Mouse (Mus musculus): ENCODE measurements around the gene D430041D05Rik. TPM values are rescaled to one million over a fixed set of nuclear protein-coding genes. Genes with fewer than 3 reads are reported as not detected.

Gene D430041D05Rik
- polyA plus RNA-seq, 1 experiment from 2014 or later: 0.22 TPM

DNA sequence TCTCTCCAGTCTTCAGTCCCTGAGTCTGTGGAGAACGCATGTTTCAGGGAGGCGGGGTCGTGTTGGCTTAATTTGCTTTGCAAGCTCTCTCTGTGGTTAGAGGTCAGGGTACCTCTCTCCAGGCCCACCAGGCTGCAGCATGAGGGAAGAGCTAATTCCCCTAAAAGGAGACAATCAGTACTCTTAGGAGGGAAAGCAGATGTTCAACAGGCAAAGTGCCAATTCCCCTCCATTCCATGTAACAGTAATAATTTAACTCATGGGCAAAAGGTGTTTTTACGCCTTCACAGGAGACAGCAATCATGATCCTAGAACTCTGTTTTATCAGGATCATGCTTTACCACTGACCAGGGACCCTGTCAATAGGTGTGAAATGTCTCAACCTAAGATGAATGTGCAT, 103.7 kb downstream of the D430041D05Rik start:
- no peaks in the 10 kb centered on the region for H3K27me3 ChIP-seq (ENCODE audit: control insufficient read depth, insufficient read depth, low read length)
- H3K9me3 ChIP-seq (ENCODE audit: control insufficient read depth, low read depth, low read length): no peaks in the 10 kb centered on the region
- H3K9ac ChIP-seq (replicated peaks; ENCODE audit: low read depth, low read length): no peak overlapping the region
- no peak overlapping the region for H3K4me3 ChIP-seq (ENCODE audit: low read depth, low read length)
- H3K36me3 ChIP-seq (ENCODE audit: control insufficient read depth, insufficient read depth, low read length): no peaks in the 10 kb centered on the region
- no peaks in the 10 kb centered on the region for H3K4me1 ChIP-seq (ENCODE audit: control insufficient read depth, insufficient read depth, low read length)
- H3K4me2 ChIP-seq (replicated peaks; ENCODE audit: low read depth, low read length): no peak overlapping the region
- no peak overlapping the region for H3K27ac ChIP-seq (ENCODE audit: low read length)
- WGBS: 40% methylated on average over 4 of the region's 4 CpGs
- ATAC-seq (ENCODE audit: insufficient number of reproducible peaks, insufficient read depth, low FRiP score, low read depth): 0 out of 2 replicates have a peak, but pooled peaks have one; percentile 33

DNA sequence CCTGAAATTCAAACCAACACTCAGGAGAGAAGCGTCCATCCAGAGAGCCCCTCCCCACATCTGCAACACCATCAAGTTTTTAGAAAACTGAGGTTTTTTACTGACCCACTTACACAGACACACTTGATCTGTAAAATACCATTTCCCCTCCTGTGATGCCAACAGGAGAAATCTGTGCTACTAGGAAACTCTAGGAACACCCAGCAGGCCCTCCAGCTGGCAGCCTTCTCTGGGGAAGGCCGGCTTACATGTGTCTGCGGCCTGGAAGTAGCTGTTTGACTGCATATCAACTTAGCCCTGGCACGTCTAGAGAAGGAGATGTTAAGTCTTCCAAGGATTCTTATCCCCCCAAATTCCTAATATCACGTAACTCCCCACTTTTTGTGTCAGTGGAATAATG, 105.1 kb downstream of the D430041D05Rik start:
- H3K4me1 ChIP-seq (ENCODE audit: control insufficient read depth, insufficient read depth, low read length): no peaks in the 10 kb centered on the region
- no peaks in the 10 kb centered on the region for H3K27me3 ChIP-seq (ENCODE audit: control insufficient read depth, insufficient read depth, low read length)
- no peak overlapping the region for H3K9ac ChIP-seq (replicated peaks; ENCODE audit: low read depth, low read length)

GRCm38 (mm10) chr2:104299912-104300311, 110.9 kb downstream of the D430041D05Rik start:
- Histone ChIP-seq H3K9ac (replicated peaks; ENCODE audit: low read depth, low read length) (no peak overlapping the region), H3K9me3 (ENCODE audit: control insufficient read depth, low read depth, low read length) (no peaks in the 10 kb centered on the region), H3K27ac (ENCODE audit: low read length) (no peak overlapping the region), H3K4me1 (ENCODE audit: control insufficient read depth, insufficient read depth, low read length) (no peaks in the 10 kb centered on the region), H3K4me3 (ENCODE audit: low read depth, low read length) (no peak overlapping the region), H3K36me3 (ENCODE audit: control insufficient read depth, insufficient read depth, low read length) (no peaks in the 10 kb centered on the region), H3K27me3 (ENCODE audit: control insufficient read depth, insufficient read depth, low read length) (no peaks in the 10 kb centered on the region), H3K4me2 (replicated peaks; ENCODE audit: low read depth, low read length) (no peak overlapping the region)
- no peak for ATAC-seq (ENCODE audit: insufficient number of reproducible peaks, insufficient read depth, low FRiP score, low read depth)
- WGBS: 44% methylated on average over 1 of the region's 1 CpGs

More for the DNA sequence above, 105.1 kb downstream of the D430041D05Rik start:
- no peaks in the 10 kb centered on the region for H3K36me3 ChIP-seq (ENCODE audit: control insufficient read depth, insufficient read depth, low read length)
- H3K4me3 ChIP-seq (ENCODE audit: low read depth, low read length): no peak overlapping the region
- H3K27ac ChIP-seq (ENCODE audit: low read length): no peak overlapping the region
- ATAC-seq (ENCODE audit: insufficient number of reproducible peaks, insufficient read depth, low FRiP score, low read depth): no peak
- WGBS: 68% methylated on average over 5 of the region's 5 CpGs
- no peak overlapping the region for H3K4me2 ChIP-seq (replicated peaks; ENCODE audit: low read depth, low read length)
- H3K9me3 ChIP-seq (ENCODE audit: control insufficient read depth, low read depth, low read length): no peaks in the 10 kb centered on the region

GRCm38 (mm10) chr2:104299160-104299559, 111.7 kb downstream of the D430041D05Rik start:
- Histone ChIP-seq H3K4me2 (replicated peaks; ENCODE audit: low read depth, low read length) (no peak overlapping the region), H3K9me3 (ENCODE audit: control insufficient read depth, low read depth, low read length) (no peaks in the 10 kb centered on the region), H3K4me3 (ENCODE audit: low read depth, low read length) (no peak overlapping the region), H3K4me1 (ENCODE audit: control insufficient read depth, insufficient read depth, low read length) (no peaks in the 10 kb centered on the region), H3K27ac (ENCODE audit: low read length) (no peak overlapping the region), H3K27me3 (ENCODE audit: control insufficient read depth, insufficient read depth, low read length) (no peaks in the 10 kb centered on the region), H3K9ac (replicated peaks; ENCODE audit: low read depth, low read length) (no peak overlapping the region), H3K36me3 (ENCODE audit: control insufficient read depth, insufficient read depth, low read length) (no peaks in the 10 kb centered on the region)
- ATAC-seq (ENCODE audit: insufficient number of reproducible peaks, insufficient read depth, low FRiP score, low read depth): peak; percentile 56; the same call in 1 of the 2 replicates
- 11% methylated on average over 7 of the region's 7 CpGs for WGBS

DNA sequence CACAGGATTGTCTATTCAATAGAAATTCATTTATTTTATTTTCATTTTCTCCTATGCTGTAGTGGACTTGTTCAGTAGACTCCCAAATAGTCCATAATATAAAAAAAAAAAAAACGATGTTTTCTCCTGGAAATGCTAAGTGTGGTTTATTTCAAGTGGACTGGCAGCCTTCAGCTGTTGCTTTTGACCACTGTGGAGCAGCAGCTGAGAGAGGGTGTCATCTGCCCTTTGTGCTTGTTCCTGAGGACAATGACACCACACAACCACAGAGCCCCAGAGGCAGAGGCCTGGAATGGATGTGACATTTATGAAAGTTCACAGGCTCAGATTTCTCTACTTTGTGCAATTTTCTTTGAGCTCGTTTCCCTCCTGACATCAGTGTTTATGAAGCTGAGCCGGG, 124.0 kb downstream of the D430041D05Rik start:
- ATAC-seq (ENCODE audit: insufficient number of reproducible peaks, insufficient read depth, low FRiP score, low read depth): no peak
- H3K27ac ChIP-seq (ENCODE audit: low read length): no peak overlapping the region
- H3K9me3 ChIP-seq (ENCODE audit: control insufficient read depth, low read depth, low read length): no peaks in the 10 kb centered on the region
- H3K9ac ChIP-seq (replicated peaks; ENCODE audit: low read depth, low read length): no peak overlapping the region
- H3K4me3 ChIP-seq (ENCODE audit: low read depth, low read length): no peak overlapping the region
- no peaks in the 10 kb centered on the region for H3K36me3 ChIP-seq (ENCODE audit: control insufficient read depth, insufficient read depth, low read length)
- H3K27me3 ChIP-seq (ENCODE audit: control insufficient read depth, insufficient read depth, low read length): no peaks in the 10 kb centered on the region
- no peak overlapping the region for H3K4me2 ChIP-seq (replicated peaks; ENCODE audit: low read depth, low read length)
- no peaks in the 10 kb centered on the region for H3K4me1 ChIP-seq (ENCODE audit: control insufficient read depth, insufficient read depth, low read length)
- WGBS: 76% methylated on average over 3 of the region's 3 CpGs

DNA sequence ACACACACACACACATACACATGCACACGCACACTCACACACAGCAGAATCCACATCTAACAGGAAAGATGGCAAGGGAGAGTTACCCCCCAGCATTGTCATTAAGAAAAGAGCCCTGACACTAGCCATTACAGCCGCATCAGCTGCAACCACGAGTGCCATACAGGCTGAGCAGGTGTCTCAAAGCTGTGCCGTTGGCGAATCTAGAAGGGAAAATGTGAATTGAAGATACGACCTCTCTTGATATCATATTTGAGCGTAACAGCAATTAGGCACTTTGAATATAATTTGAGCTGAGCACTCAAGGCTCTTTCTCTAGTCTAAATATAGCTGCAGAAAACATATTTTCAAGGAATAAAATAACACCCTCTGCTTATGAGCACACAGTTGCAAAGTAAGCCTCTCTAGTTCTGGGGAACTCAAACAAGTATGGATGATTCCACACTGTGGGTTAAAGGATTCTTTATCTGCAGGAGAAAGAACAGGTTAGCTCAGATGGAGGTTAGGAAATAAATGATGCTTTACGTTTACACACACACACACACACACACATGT, 127.3 kb downstream of the D430041D05Rik start:
- Histone ChIP-seq H3K27ac (ENCODE audit: low read length) (no peak overlapping the region), H3K4me2 (replicated peaks; ENCODE audit: low read depth, low read length) (no peak overlapping the region), H3K4me1 (ENCODE audit: control insufficient read depth, insufficient read depth, low read length) (no peaks in the 10 kb centered on the region), H3K9me3 (ENCODE audit: control insufficient read depth, low read depth, low read length) (no peaks in the 10 kb centered on the region), H3K27me3 (ENCODE audit: control insufficient read depth, insufficient read depth, low read length) (no peaks in the 10 kb centered on the region), H3K4me3 (ENCODE audit: low read depth, low read length) (no peak overlapping the region), H3K9ac (replicated peaks; ENCODE audit: low read depth, low read length) (no peak overlapping the region), H3K36me3 (ENCODE audit: control insufficient read depth, insufficient read depth, low read length) (no peaks in the 10 kb centered on the region)
- ATAC-seq (ENCODE audit: insufficient number of reproducible peaks, insufficient read depth, low FRiP score, low read depth): no peak
- 89% methylated on average over 8 of the region's 8 CpGs for WGBS

DNA sequence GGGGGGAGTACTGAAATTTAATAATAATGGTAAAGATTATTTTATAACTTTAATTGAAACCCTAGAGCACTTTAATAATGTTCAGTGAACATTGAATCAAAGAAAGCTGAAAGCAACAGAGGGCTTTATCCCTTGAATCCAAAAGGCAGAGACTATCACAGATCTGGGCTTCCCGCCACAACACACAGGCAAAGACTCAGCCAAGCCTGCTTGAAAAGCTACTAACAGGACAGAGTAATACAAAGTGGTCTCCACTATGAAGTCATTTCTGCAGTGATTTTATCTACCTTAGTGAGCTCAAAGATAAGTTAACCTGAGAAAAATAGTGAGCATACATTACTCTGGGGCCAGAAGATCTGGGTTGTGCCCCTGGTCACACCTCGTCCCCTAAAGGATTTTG, 128.0 kb downstream of the D430041D05Rik start:
- H3K36me3 ChIP-seq (ENCODE audit: control insufficient read depth, insufficient read depth, low read length): no peaks in the 10 kb centered on the region
- no peak overlapping the region for H3K4me3 ChIP-seq (ENCODE audit: low read depth, low read length)
- WGBS: 83% methylated on average over 2 of the region's 2 CpGs
- no peaks in the 10 kb centered on the region for H3K9me3 ChIP-seq (ENCODE audit: control insufficient read depth, low read depth, low read length)
- no peak overlapping the region for H3K27ac ChIP-seq (ENCODE audit: low read length)
- H3K4me1 ChIP-seq (ENCODE audit: control insufficient read depth, insufficient read depth, low read length): no peaks in the 10 kb centered on the region
- no peak for ATAC-seq (ENCODE audit: insufficient number of reproducible peaks, insufficient read depth, low FRiP score, low read depth)
- no peak overlapping the region for H3K9ac ChIP-seq (replicated peaks; ENCODE audit: low read depth, low read length)
- no peaks in the 10 kb centered on the region for H3K27me3 ChIP-seq (ENCODE audit: control insufficient read depth, insufficient read depth, low read length)
- H3K4me2 ChIP-seq (replicated peaks; ENCODE audit: low read depth, low read length): no peak overlapping the region

DNA sequence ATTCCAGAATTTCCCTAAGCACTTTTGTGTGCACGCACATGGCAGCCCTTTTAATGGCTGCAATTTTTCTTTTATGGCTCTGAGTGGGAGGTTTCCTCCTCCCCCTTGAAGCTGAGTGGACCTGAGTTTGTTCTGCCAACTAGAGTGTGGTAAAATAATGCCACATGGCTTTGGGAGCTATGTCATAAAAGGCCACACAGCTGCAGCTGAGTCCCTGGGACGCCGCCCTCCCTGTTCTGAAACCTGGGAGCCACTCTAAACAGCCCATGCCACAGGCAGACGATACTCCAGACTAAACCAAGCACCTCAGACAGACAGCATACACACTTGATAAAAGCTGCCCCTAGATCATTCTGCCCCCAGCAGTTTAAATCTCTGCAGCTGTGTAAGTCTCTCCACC, 143.8 kb downstream of the D430041D05Rik start:
- Histone ChIP-seq H3K4me1 (ENCODE audit: control insufficient read depth, insufficient read depth, low read length) (no peaks in the 10 kb centered on the region), H3K4me3 (ENCODE audit: low read depth, low read length) (no peak overlapping the region), H3K9me3 (ENCODE audit: control insufficient read depth, low read depth, low read length) (no peaks in the 10 kb centered on the region), H3K27ac (ENCODE audit: low read length) (no peak overlapping the region), H3K4me2 (replicated peaks; ENCODE audit: low read depth, low read length) (no peak overlapping the region), H3K9ac (replicated peaks; ENCODE audit: low read depth, low read length) (no peak overlapping the region), H3K27me3 (ENCODE audit: control insufficient read depth, insufficient read depth, low read length) (no peaks in the 10 kb centered on the region), H3K36me3 (ENCODE audit: control insufficient read depth, insufficient read depth, low read length) (no peaks in the 10 kb centered on the region)
- 37% methylated on average over 4 of the region's 4 CpGs for WGBS
- no peak for ATAC-seq (ENCODE audit: insufficient number of reproducible peaks, insufficient read depth, low FRiP score, low read depth)

DNA sequence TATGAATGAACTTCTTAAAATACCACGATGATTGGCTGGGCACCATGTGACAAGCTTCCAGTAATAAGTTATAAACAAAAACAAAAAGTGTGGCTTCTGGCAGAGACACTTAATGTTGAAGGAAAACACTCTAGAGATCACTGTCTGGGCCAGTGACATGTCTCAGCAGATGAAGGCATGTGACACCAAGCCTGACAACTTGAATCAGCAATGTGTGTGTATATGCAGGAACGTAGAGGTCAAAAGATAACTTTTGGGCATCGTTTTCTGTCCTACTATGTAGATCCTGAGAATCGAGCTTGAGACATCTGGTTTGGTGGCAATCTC, 149.1 kb downstream of the D430041D05Rik start:
- Histone ChIP-seq H3K4me1 (ENCODE audit: control insufficient read depth, insufficient read depth, low read length) (no peaks in the 10 kb centered on the region), H3K36me3 (ENCODE audit: control insufficient read depth, insufficient read depth, low read length) (no peaks in the 10 kb centered on the region), H3K9me3 (ENCODE audit: control insufficient read depth, low read depth, low read length) (no peaks in the 10 kb centered on the region), H3K4me2 (replicated peaks; ENCODE audit: low read depth, low read length) (no peak overlapping the region), H3K27me3 (ENCODE audit: control insufficient read depth, insufficient read depth, low read length) (no peaks in the 10 kb centered on the region), H3K4me3 (ENCODE audit: low read depth, low read length) (no peak overlapping the region), H3K27ac (ENCODE audit: low read length) (no peak overlapping the region), H3K9ac (replicated peaks; ENCODE audit: low read depth, low read length) (no peak overlapping the region)
- 87% methylated on average over 4 of the region's 4 CpGs for WGBS
- ATAC-seq (ENCODE audit: insufficient number of reproducible peaks, insufficient read depth, low FRiP score, low read depth): no peak

All from stomach, embryonic 14.5 days (tissue).